Mouse (Mus musculus): ENCODE measurements at regions not wholly inside any gene's neighbourhood (a gene's known extent, or its start where the extent isn't known, plus 50 kb on each side); places are given as distances from the start of the nearest gene placed in this dataset.
"Not testable (repeated sequence)": the region's sequence is repeated elsewhere in the genome, so short reads cannot be mapped to it uniquely, and the experiment has no call there.

- Histone ChIP-seq H3K36me3 (ENCODE audit: control insufficient read depth, insufficient read depth, low read length, poor library complexity, severe bottlenecking) (no peaks in the 10 kb centered on the region), H3K27ac (ENCODE audit: insufficient read depth, low read depth, low read length, poor library complexity, severe bottlenecking) (no peak overlapping the region), H3K4me3 (ENCODE audit: insufficient read depth in 1 of 2, low read depth in 1 of 2, low read length in 2 of 2, poor library complexity in 1 of 2, severe bottlenecking in 1 of 2) (no peak overlapping the region), H3K9ac (ENCODE audit: insufficient read depth, low read depth, low read length, poor library complexity, severe bottlenecking) (no peak overlapping the region), H3K9me3 (ENCODE audit: control insufficient read depth, insufficient read depth, low read depth, low read length) (no peaks in the 10 kb centered on the region), H3K4me1 (ENCODE audit: control insufficient read depth in 2 of 2, insufficient read depth in 2 of 2, low read length in 2 of 2, poor library complexity in 1 of 2) (no peaks in the 10 kb centered on the region)
- no peak for DNase-seq (ENCODE audit: low read depth, low spot score)
- TF ChIP-seq CHD2 (IDR thresholded peaks at IDR 0.05; ENCODE audit: low read depth, low read length): no peak
- TF ChIP-seq HCFC1 (IDR thresholded peaks at IDR 0.05; ENCODE audit: borderline replicate concordance, insufficient read depth, low read length): no peak
- no peak for TF ChIP-seq ZNF384 (IDR thresholded peaks at IDR 0.05; ENCODE audit: low read depth, low read length)
- no peak for TF ChIP-seq MAFK (IDR thresholded peaks at IDR 0.05; ENCODE audit: insufficient read depth, low read depth, low read length)
- in situ Hi-C loops (cut with MboI; ENCODE audit: low sequenced_read_pairs in 2 of 2, unreplicated experiment in 2 of 2): no loop called here
These were observed 68.3 kb upstream of the Myrip start for GRCm38 (mm10) chr9:120233011-120233410.

- H3K36me3 ChIP-seq (ENCODE audit: control insufficient read depth, insufficient read depth, low read length, poor library complexity, severe bottlenecking); H3K9ac ChIP-seq (ENCODE audit: insufficient read depth, low read depth, low read length, poor library complexity, severe bottlenecking); H3K9me3 ChIP-seq (ENCODE audit: control insufficient read depth, insufficient read depth, low read depth, low read length); in situ Hi-C loops (cut with MboI; ENCODE audit: low sequenced_read_pairs in 2 of 2, unreplicated experiment in 2 of 2); H3K4me1 ChIP-seq (ENCODE audit: control insufficient read depth in 2 of 2, insufficient read depth in 2 of 2, low read length in 2 of 2, poor library complexity in 1 of 2); H3K4me3 ChIP-seq (ENCODE audit: insufficient read depth in 1 of 2, low read depth in 1 of 2, low read length in 2 of 2, poor library complexity in 1 of 2, severe bottlenecking in 1 of 2); H3K27ac ChIP-seq (ENCODE audit: insufficient read depth, low read depth, low read length, poor library complexity, severe bottlenecking): not testable (repeated sequence)
- TF ChIP-seq ZNF384 (IDR thresholded peaks at IDR 0.05; ENCODE audit: low read depth, low read length): peak; percentile 96
- DNase-seq (ENCODE audit: low read depth, low spot score): peak; percentile 31
These were observed 66.3 kb upstream of the Myrip start for GRCm38 (mm10) chr9:120235054-120235453.

- no peaks in the 10 kb centered on the region for H3K36me3 ChIP-seq (ENCODE audit: control insufficient read depth, insufficient read depth, low read length, poor library complexity, severe bottlenecking)
These were observed 55.9 kb upstream of the Myrip start for GRCm38 (mm10) chr9:120245444-120245843.

GRCm38 (mm10) chr9:120248728-120249127, 52.6 kb upstream of the Myrip start:
- DNase-seq (ENCODE audit: low read depth, low spot score): no peak
- H3K4me3 ChIP-seq (ENCODE audit: insufficient read depth in 1 of 2, low read depth in 1 of 2, low read length in 2 of 2, poor library complexity in 1 of 2, severe bottlenecking in 1 of 2): no peak overlapping the region
- H3K27ac ChIP-seq (ENCODE audit: insufficient read depth, low read depth, low read length, poor library complexity, severe bottlenecking): no peak overlapping the region
- H3K9ac ChIP-seq (ENCODE audit: insufficient read depth, low read depth, low read length, poor library complexity, severe bottlenecking): no peak overlapping the region
- no peaks in the 10 kb centered on the region for H3K36me3 ChIP-seq (ENCODE audit: control insufficient read depth, insufficient read depth, low read length, poor library complexity, severe bottlenecking)
- TF ChIP-seq HCFC1 (IDR thresholded peaks at IDR 0.05; ENCODE audit: borderline replicate concordance, insufficient read depth, low read length): no peak
- in situ Hi-C loops (cut with MboI; ENCODE audit: low sequenced_read_pairs in 2 of 2, unreplicated experiment in 2 of 2): no loop called here
- no peaks in the 10 kb centered on the region for H3K4me1 ChIP-seq (ENCODE audit: control insufficient read depth in 2 of 2, insufficient read depth in 2 of 2, low read length in 2 of 2, poor library complexity in 1 of 2)
- no peaks in the 10 kb centered on the region for H3K9me3 ChIP-seq (ENCODE audit: control insufficient read depth, insufficient read depth, low read depth, low read length)

More at GRCm38 (mm10) chr9:120245444-120245843, 55.9 kb upstream of the Myrip start:
- H3K9me3 ChIP-seq (ENCODE audit: control insufficient read depth, insufficient read depth, low read depth, low read length): no peaks in the 10 kb centered on the region
- DNase-seq (ENCODE audit: low read depth, low spot score): no peak
- H3K4me3 ChIP-seq (ENCODE audit: insufficient read depth in 1 of 2, low read depth in 1 of 2, low read length in 2 of 2, poor library complexity in 1 of 2, severe bottlenecking in 1 of 2): no peak overlapping the region
- no peak overlapping the region for H3K27ac ChIP-seq (ENCODE audit: insufficient read depth, low read depth, low read length, poor library complexity, severe bottlenecking)
- H3K9ac ChIP-seq (ENCODE audit: insufficient read depth, low read depth, low read length, poor library complexity, severe bottlenecking): no peak overlapping the region
- no peaks in the 10 kb centered on the region for H3K4me1 ChIP-seq (ENCODE audit: control insufficient read depth in 2 of 2, insufficient read depth in 2 of 2, low read length in 2 of 2, poor library complexity in 1 of 2)
- in situ Hi-C loops (cut with MboI; ENCODE audit: low sequenced_read_pairs in 2 of 2, unreplicated experiment in 2 of 2): no loop called here
- TF ChIP-seq HCFC1 (IDR thresholded peaks at IDR 0.05; ENCODE audit: borderline replicate concordance, insufficient read depth, low read length) (no peak), MAFK (IDR thresholded peaks at IDR 0.05; ENCODE audit: insufficient read depth, low read depth, low read length) (no peak), ZNF384 (IDR thresholded peaks at IDR 0.05; ENCODE audit: low read depth, low read length) (no peak), CHD2 (IDR thresholded peaks at IDR 0.05; ENCODE audit: low read depth, low read length) (no peak), ZC3H11A (IDR thresholded peaks at IDR 0.05; ENCODE audit: borderline replicate concordance, low read depth, low read length) (0 out of 2 replicates have a peak, but pooled peaks have one; percentile 29)
